ENCODE assay signal across 11 mouse cellular contexts in genomic region chr17:10769873-10770272, GRCm38 (mm10).
DNase-seq lines count a peak whose midpoint lies in the region; ATAC-seq lines count a peak whose summit lies in the region.
"Had no signal": no experiment of that assay in that cellular context is flagged by ENCODE, and none has a peak within 500 bp of the region (broad histone marks: within the 10 kb centered on the region; RNA-seq: fewer than 3 reads in every experiment).

No protein-coding gene starts in this region.

- WGBS in neural tube, embryonic 14.5 days = 8% methylated on average over 6 of the region's 6 CpGs

- peak; percentile 8 to 28 for DNase-seq in left cerebral cortex, adult 18-20 months (ENCODE audit: low spot score in 2 of 2)
- DNase-seq in left cerebral cortex, postnatal 10 days (ENCODE audit: extremely low spot score in 1 of 2, low spot score in 2 of 2) = no peak
- peak; percentile 58 for DNase-seq in cerebellum, adult 9-11 months
- DNase-seq in layer of hippocampus, adult 11-12 months (ENCODE audit: low spot score) = peak; percentile 43
- DNase-seq in liver = no peak
- DNase-seq in heart, postnatal 36 days = no peak
- DNase-seq: lung, postnatal 10 days had no signal

- H3K27me3 ChIP-seq in neural tube, embryonic 14.5 days (ENCODE audit: control insufficient read depth, insufficient read depth, low read length) = no peaks in the 10 kb centered on the region
- H3K27me3 ChIP-seq: limb, embryonic 12.5 days had no signal

- H3K4me1 ChIP-seq in neural tube, embryonic 14.5 days (ENCODE audit: control insufficient read depth, insufficient read depth, low read length) = peaks cover 11% of the 10 kb centered on the region; the same call in 1 of the 2 replicates

- no peaks in the 10 kb centered on the region for H3K36me3 ChIP-seq in neural tube, embryonic 14.5 days (ENCODE audit: control insufficient read depth, insufficient read depth, low read length)
- H3K36me3 ChIP-seq: hindbrain, embryonic 10.5 days; limb, embryonic 12.5 days had no signal

- 0 out of 2 replicates have a peak, but pooled peaks have one; percentile 38 for ATAC-seq in neural tube, embryonic 14.5 days (ENCODE audit: low read depth)

- H3K4me2 ChIP-seq in neural tube, embryonic 14.5 days (ENCODE audit: low read depth, low read length) = no peak overlapping the region
- H3K4me2 ChIP-seq: limb, embryonic 12.5 days had no signal

- H3K27ac ChIP-seq in neural tube, embryonic 14.5 days (ENCODE audit: low read depth, low read length) = peak overlapping the region; percentile 23; the same call in 1 of the 2 replicates
- H3K27ac ChIP-seq: hindbrain, embryonic 10.5 days; limb, embryonic 12.5 days had no signal

- H3K4me3 ChIP-seq in neural tube, embryonic 14.5 days (ENCODE audit: low read depth, low read length) = no peak overlapping the region
- H3K4me3 ChIP-seq: hindbrain, embryonic 10.5 days; limb, embryonic 12.5 days; myocyte had no signal

- H3K9me3 ChIP-seq in neural tube, embryonic 14.5 days (ENCODE audit: control insufficient read depth, low read length) = no peaks in the 10 kb centered on the region
- H3K9me3 ChIP-seq: hindbrain, embryonic 10.5 days; limb, embryonic 12.5 days had no signal

- intact Hi-C loops in left cerebral cortex, postnatal 10 days (cut with DNase I) = no loop called here
- intact Hi-C loops in heart, postnatal 36 days (cut with DNase I) = no loop called here

- no peak overlapping the region for H3K9ac ChIP-seq in neural tube, embryonic 14.5 days (replicated peaks; ENCODE audit: low read depth, low read length)
- H3K9ac ChIP-seq: limb, embryonic 12.5 days had no signal

Comparison
In these comparisons a context has a peak if more than half of its experiments do, and no peak if none do; other contexts are left out.
1. DNase-seq: peak in left cerebral cortex, adult 18-20 months (2 of 2), cerebellum, adult 9-11 months (single experiment) and layer of hippocampus, adult 11-12 months (single experiment); none in left cerebral cortex, postnatal 10 days (0 of 2), liver (single experiment) and heart, postnatal 36 days (0 of 2).